Comparison of ENCODE assay signal across 8 mouse cellular contexts in the genomic region with DNA sequence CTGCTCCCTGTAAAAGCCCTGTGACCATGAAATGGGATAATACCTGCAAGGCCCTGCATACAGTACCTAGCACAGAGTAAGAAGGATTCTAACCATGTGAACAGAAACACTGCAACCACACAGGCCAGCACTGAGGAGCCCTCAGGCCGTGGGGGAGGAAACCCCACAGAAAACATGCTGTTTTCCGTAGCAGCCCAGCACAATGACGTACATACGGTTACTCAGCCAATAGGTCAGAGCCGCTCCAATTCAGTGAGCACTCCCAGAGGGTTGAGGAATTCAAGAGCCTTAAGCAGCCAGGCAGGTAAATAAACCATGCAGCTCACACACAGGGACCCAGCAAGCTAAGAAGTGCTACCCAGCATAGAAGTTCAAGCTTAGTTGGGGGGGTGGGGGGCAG. TPM values are rescaled to one million over a fixed set of nuclear protein-coding genes. Genes with fewer than 3 reads are reported as not detected.
DNase-seq lines count a peak whose midpoint lies in the region; ATAC-seq lines count a peak whose summit lies in the region.

No protein-coding gene starts in this region.

- H3K36me3 ChIP-seq in hindbrain, embryonic 13.5 days: no peaks in the 10 kb centered on the region
- H3K36me3 ChIP-seq in lung, embryonic 16.5 days (ENCODE audit: control insufficient read depth, insufficient read depth, low read length): no peaks in the 10 kb centered on the region

- 49% methylated on average over 5 of the region's 5 CpGs for WGBS in hindbrain, embryonic 13.5 days
- WGBS in lung, embryonic 16.5 days: 50% methylated on average over 5 of the region's 5 CpGs

- H3K4me3 ChIP-seq in hindbrain, embryonic 13.5 days: no peak overlapping the region; the same call in 1 of the 2 replicates
- no peak overlapping the region for H3K4me3 ChIP-seq in lung, embryonic 16.5 days (ENCODE audit: low read length)

- DNase-seq in heart, adult 11 months: peak; percentile 91
- no peak for DNase-seq in heart, postnatal 14 days
- DNase-seq in cerebellum, adult 18-20 months: peak; percentile 61 to 68
- no peak for DNase-seq in adrenal gland, postnatal 4 days (ENCODE audit: low spot score in 2 of 2)
- DNase-seq in left cerebral cortex, adult 18-20 months (ENCODE audit: low spot score in 2 of 2): no peak
- no peak for DNase-seq in T-cell, adult 2 months (ENCODE audit: low spot score)

- intact Hi-C loops in heart, postnatal 14 days (cut with DNase I): no loop called here

- H3K9ac ChIP-seq in hindbrain, embryonic 13.5 days: peak overlapping the region; percentile 97
- H3K9ac ChIP-seq in lung, embryonic 16.5 days (ENCODE audit: low read length): peak overlapping the region; percentile 22

- H3K4me2 ChIP-seq in hindbrain, embryonic 13.5 days: peak overlapping the region; percentile 97
- H3K4me2 ChIP-seq in lung, embryonic 16.5 days (ENCODE audit: low read depth, low read length): peak overlapping the region; percentile 90

- ATAC-seq in hindbrain, embryonic 13.5 days (ENCODE audit: low FRiP score): no peak
- no peak for ATAC-seq in lung, embryonic 16.5 days (ENCODE audit: low read depth)

- no peaks in the 10 kb centered on the region for H3K9me3 ChIP-seq in hindbrain, embryonic 13.5 days
- no peaks in the 10 kb centered on the region for H3K9me3 ChIP-seq in lung, embryonic 16.5 days (ENCODE audit: control insufficient read depth, low read length)

- peaks cover 4% of the 10 kb centered on the region; the same call in 1 of the 2 replicates for H3K27me3 ChIP-seq in hindbrain, embryonic 13.5 days
- no peaks in the 10 kb centered on the region for H3K27me3 ChIP-seq in lung, embryonic 16.5 days (ENCODE audit: control insufficient read depth, insufficient read depth, low read depth, low read length)

- peaks cover 78% of the 10 kb centered on the region for H3K4me1 ChIP-seq in hindbrain, embryonic 13.5 days (replicated peaks)
- H3K4me1 ChIP-seq in lung, embryonic 16.5 days (replicated peaks; ENCODE audit: control insufficient read depth, insufficient read depth, low read length): peaks cover 65% of the 10 kb centered on the region

- no peak overlapping the region; the same call in 1 of the 2 replicates for H3K27ac ChIP-seq in hindbrain, embryonic 13.5 days
- peak overlapping the region; percentile 35 for H3K27ac ChIP-seq in lung, embryonic 16.5 days (ENCODE audit: low read length)

RNA-seq across cellular contexts. Expression of a gene that starts 2.4 kb away (rescaled TPM):
- total RNA-seq in heart, postnatal 14 days (2021): 10 to 100 TPM; 22.2 to 25.1 TPM
- polyA plus RNA-seq in hindbrain, embryonic 13.5 days (2015; fragmentation: Nextera tagmentation; extraction: Ambion mirVana): 90.8 and 91.6 TPM in 2 replicates
- polyA plus RNA-seq in lung, embryonic 16.5 days (2015; fragmentation: Nextera tagmentation; extraction: Ambion mirVana): 76.6 and 82.8 TPM in 2 replicates
- total RNA-seq in adrenal gland, postnatal 4 days (2021): 10 to 100 TPM; 37.3 to 45.7 TPM
- total RNA-seq in left cerebral cortex, adult 18-20 months (2021): 100 to 1,000 TPM; 145 to 166 TPM

RNA-seq across cellular contexts. Expression of a gene that starts 36.3 kb away (rescaled TPM):
- total RNA-seq in heart, postnatal 14 days (2021): 10 to 100 TPM; 16.9 to 17.4 TPM
- 61.5 and 68.1 TPM in 2 replicates for polyA plus RNA-seq in hindbrain, embryonic 13.5 days (2015; fragmentation: Nextera tagmentation; extraction: Ambion mirVana)
- 47.9 and 48.0 TPM in 2 replicates for polyA plus RNA-seq in lung, embryonic 16.5 days (2015; fragmentation: Nextera tagmentation; extraction: Ambion mirVana)
- total RNA-seq in adrenal gland, postnatal 4 days (2021): 10 to 100 TPM; 48.2 to 48.7 TPM
- 10 to 100 TPM; 58.2 to 60.6 TPM for total RNA-seq in left cerebral cortex, adult 18-20 months (2021)

RNA-seq across cellular contexts. Expression of a gene that starts 44.6 kb away (rescaled TPM):
- not detected for total RNA-seq in heart, postnatal 14 days (2021)
- polyA plus RNA-seq in hindbrain, embryonic 13.5 days (2015; fragmentation: Nextera tagmentation; extraction: Ambion mirVana): 8.1 and 9.3 TPM in 2 replicates
- 1.1 and 1.9 TPM in 2 replicates for polyA plus RNA-seq in lung, embryonic 16.5 days (2015; fragmentation: Nextera tagmentation; extraction: Ambion mirVana)
- total RNA-seq in adrenal gland, postnatal 4 days (2021): under 1 TPM in 1 of 2 experiments, not detected in 1; 0.34 TPM
- total RNA-seq in left cerebral cortex, adult 18-20 months (2021): not detected

Comparison
In these comparisons a context has a peak if more than half of its experiments do, and no peak if none do; other contexts are left out.
1. DNase-seq: peak in heart, adult 11 months (single experiment) and cerebellum, adult 18-20 months (2 of 2); none in heart, postnatal 14 days (0 of 2), adrenal gland, postnatal 4 days (0 of 2), left cerebral cortex, adult 18-20 months (0 of 2) and T-cell, adult 2 months (single experiment).